Mouse (Mus musculus) lung, adult 2 months (tissue): ENCODE measurements around the gene Scaf8.
"Not testable (repeated sequence)": the region's sequence is repeated elsewhere in the genome, so short reads cannot be mapped to it uniquely, and the experiment has no call there.

Experiments used
- CTCF ChIP-seq: fragments of 200-500 bp; IDR thresholded peaks from 2 replicates; pipeline ENCODE4 v1.5.1; 2011; ENCODE audit warnings: mild to moderate bottlenecking, low read length, control low read depth; ENCODE audit not compliant: insufficient read depth
- POLR2A ChIP-seq: fragments of 200-500 bp; IDR thresholded peaks from 2 replicates; pipeline ENCODE4 v1.6.1; 2011; ENCODE audit warnings: low read depth, mild to moderate bottlenecking, control low read depth, low read length, borderline replicate concordance; ENCODE audit errors: extremely low read depth

GRCm38 (mm10) chr17:3123581-3123980 lies 8.8 kb downstream of the Scaf8 start:
- not testable (repeated sequence) for TF ChIP-seq POLR2A, CTCF
